Mouse (Mus musculus): ENCODE data around the gene Ghr.

DNA sequence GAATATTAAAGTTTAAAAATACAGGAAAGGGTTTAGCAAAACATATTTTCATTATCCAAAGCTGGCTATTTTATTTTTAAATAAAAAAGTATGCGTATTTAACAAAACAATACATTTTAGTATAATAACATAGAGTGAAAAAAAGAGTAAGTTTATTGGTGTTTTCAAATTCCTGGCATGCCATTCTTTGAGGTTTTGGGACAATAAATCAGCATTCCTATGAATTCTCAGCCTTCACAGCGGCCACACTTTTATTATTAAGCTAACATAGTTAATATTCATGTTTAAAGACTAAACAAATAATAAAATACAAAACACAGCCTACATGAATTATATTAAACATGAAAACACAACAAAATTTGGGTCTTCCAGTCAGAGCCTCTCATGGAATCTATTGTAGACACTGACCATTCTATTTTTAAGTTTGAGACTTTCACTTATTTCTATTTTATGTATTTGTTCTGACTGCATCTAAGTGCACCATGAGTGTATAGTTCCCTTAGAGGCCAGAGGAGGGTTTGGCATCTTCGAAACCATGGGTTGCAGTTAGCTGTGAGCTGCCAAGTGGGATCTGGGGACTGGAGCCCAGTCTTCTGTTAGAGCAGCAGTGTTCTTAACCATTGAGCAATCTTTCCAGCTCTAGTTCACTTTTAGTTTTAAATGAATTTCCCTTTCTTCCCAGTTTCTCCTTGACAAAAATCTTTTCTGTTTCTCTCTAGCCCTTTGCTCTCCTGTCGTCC lies 282.8 kb downstream of the Ghr start:
- TF ChIP-seq POLR2A (IDR thresholded peaks at IDR 0.05; ENCODE audit: low read depth, low read length) = no peak
- TF ChIP-seq CTCF (IDR thresholded peaks at IDR 0.05; ENCODE audit: extremely low read depth, insufficient read depth, insufficient read length, insufficient replicate concordance) = no peak
